Comparison of ENCODE assay signal across 1 mouse cellular context in the genomic region with DNA sequence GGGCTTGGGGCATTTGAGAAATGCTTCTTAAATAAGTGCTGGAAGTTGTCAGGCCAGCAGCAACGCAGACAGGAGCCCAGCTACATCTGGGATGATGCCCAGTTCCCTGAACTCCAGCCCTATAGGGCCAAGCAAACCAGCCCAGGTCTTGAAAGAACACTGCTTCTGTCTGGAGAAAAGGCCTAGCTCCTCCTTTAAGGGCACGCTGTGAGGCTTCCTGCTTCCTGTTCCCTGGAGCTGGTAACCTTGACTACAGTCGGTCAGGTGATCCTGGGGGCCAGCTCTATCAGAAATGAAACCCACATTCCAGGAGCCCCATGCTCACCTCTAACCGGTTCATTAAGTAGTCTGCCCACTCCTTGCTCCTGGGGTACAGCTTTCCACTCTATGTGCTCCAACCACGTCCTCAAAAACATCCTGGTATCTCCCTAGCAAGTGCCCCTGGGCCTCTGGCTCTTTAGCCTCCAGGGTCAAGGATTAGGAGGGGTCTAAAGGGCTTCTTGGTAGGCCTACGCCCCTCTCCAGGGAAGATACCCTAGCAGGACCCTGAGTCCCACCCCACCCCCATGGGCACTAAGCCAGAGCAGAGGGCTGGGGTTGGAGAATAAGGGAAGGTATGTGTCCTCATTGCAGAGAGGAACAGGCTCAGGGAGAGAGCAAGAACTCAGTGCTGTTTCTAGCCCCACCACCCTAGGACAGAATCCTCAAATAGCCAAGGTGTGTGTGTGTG.
TF ChIP-seq lines count a peak whose summit lies in the region.

No protein-coding gene starts in this region.

TF ChIP-seq in MEL, 35 proteins besides CTCF, POLR2A, EP300 and RAD21 (continued from another document):
- TF ChIP-seq USF2 (IDR thresholded peaks at IDR 0.05; ENCODE audit: borderline replicate concordance in 1 of 2, insufficient read depth in 1 of 2, low read depth in 1 of 2, low read length in 2 of 2) = peak in 1 of 2 experiments; percentile 49; a peak in 1 of 4 replicates
- no peak for TF ChIP-seq ZNF384 (IDR thresholded peaks at IDR 0.05; ENCODE audit: low read depth, low read length)
- TF ChIP-seq ZKSCAN1 (IDR thresholded peaks at IDR 0.05; ENCODE audit: low read depth, low read length) = no peak
- peak; percentile 72 for TF ChIP-seq TBP (IDR thresholded peaks at IDR 0.05; ENCODE audit: low read depth, low read length)
- peak; percentile 73 for TF ChIP-seq HCFC1 (IDR thresholded peaks at IDR 0.05; ENCODE audit: low read depth, low read length)
- no peak for TF ChIP-seq POLR2AphosphoS2 (IDR thresholded peaks at IDR 0.05; ENCODE audit: low read length)
- 0 out of 2 replicates have a peak, but pooled peaks have one; percentile 21 for TF ChIP-seq NRF1 (IDR thresholded peaks at IDR 0.05; ENCODE audit: insufficient read depth, low read depth, low read length, poor library complexity, severe bottlenecking)
- peak; percentile 93 for TF ChIP-seq USF1 (IDR thresholded peaks at IDR 0.05; ENCODE audit: low read depth, low read length)
- TF ChIP-seq GATA1 (IDR thresholded peaks at IDR 0.05; ENCODE audit: low read depth, low read length) = no peak
- TF ChIP-seq MXI1 (IDR thresholded peaks at IDR 0.05; ENCODE audit: low read depth, low read length) = peak; percentile 58; the same call in 1 of the 2 replicates
